Mouse (Mus musculus) adrenal gland, adult 2 months (tissue): ENCODE results near the gene Nbea. TPM values are rescaled to one million over a fixed set of nuclear protein-coding genes. Genes with fewer than 3 reads are reported as not detected.

Experiments
- DNase-seq: peaks from one replicate; pipeline ENCODE4 v3.0.0; 2021
- polyA plus RNA-seq: library from polyadenylated mRNA; depleted of rRNA; stranded (reverse); fragments of >200 nt; gene quantifications from 2 replicates; pipeline ENCODE4 v1.2.3, GENCODE M21; 2012
- total RNA-seq, 2 experiments: library from RNA; stranded (reverse); gene quantifications; 2 replicates each; pipeline ENCODE4 v1.2.3; 2021

The Nbea gene
- total and polyA plus RNA-seq, 3 experiments: 9.8 to 21.7 (median 18.8) TPM

- DNase-seq: no peak
Observed at GRCm38 (mm10) chr3:55590727-55591126, 592.8 kb downstream of the Nbea start.

- DNase-seq: no peak
Observed at GRCm38 (mm10) chr3:55590291-55590690, 593.2 kb downstream of the Nbea start.

GRCm38 (mm10) chr3:55589402-55589944 lies 594.0 kb downstream of the Nbea start:
- DNase-seq: no peak

- no peak for DNase-seq
Observed at GRCm38 (mm10) chr3:55587972-55588946, 595.2 kb downstream of the Nbea start.

- no peak for DNase-seq
Observed at GRCm38 (mm10) chr3:55587434-55587971, 596.0 kb downstream of the Nbea start.
